ENCODE assay signal across 9 mouse cellular contexts in genomic region chr13:80961985-80962617, GRCm38 (mm10).
A peak's percentile ranks its signal among the peaks of the same experiment; 100 is the strongest.
DNase-seq lines count a peak whose midpoint lies in the region; ATAC-seq and TF ChIP-seq lines count a peak whose summit lies in the region.
"Had no signal": no experiment of that assay in that cellular context is flagged by ENCODE, and none has a peak within 500 bp of the region (broad histone marks: within the 10 kb centered on the region; RNA-seq: fewer than 3 reads in every experiment).

No protein-coding gene starts in this region.

- ATAC-seq in liver, embryonic 14.5 days (ENCODE audit: insufficient read depth) = no peak
- ATAC-seq in granulocyte monocyte progenitor cell, adult 5-6 weeks (replicated peaks; ENCODE audit: poor library complexity, severe bottlenecking) = no peak

- no peak for TF ChIP-seq EP300 in liver, embryonic 14.5 days (IDR thresholded peaks at IDR 0.05; ENCODE audit: low read depth)

- peak overlapping the region; percentile 43 for H3K4me2 ChIP-seq in liver, embryonic 14.5 days (ENCODE audit: low read depth)

- H3K9ac ChIP-seq in liver, embryonic 14.5 days (replicated peaks) = no peak overlapping the region

- H3K27ac ChIP-seq in testis, adult 2 months (ENCODE audit: control insufficient read depth, insufficient read depth, low read depth, low read length) = no peak overlapping the region
- no peak overlapping the region for H3K27ac ChIP-seq in liver, embryonic 14.5 days

- no peaks in the 10 kb centered on the region; the same call in 1 of the 2 replicates for H3K27me3 ChIP-seq in testis, adult 2 months (ENCODE audit: control insufficient read depth, insufficient read depth, low read length)
- no peaks in the 10 kb centered on the region; the same call in 1 of the 2 replicates for H3K27me3 ChIP-seq in liver, embryonic 14.5 days (ENCODE audit: control insufficient read depth, insufficient read depth, low read length)
- H3K27me3 ChIP-seq: CH12.LX had no signal

- H3K9me3 ChIP-seq in liver, embryonic 14.5 days (ENCODE audit: control insufficient read depth, low read length) = no peaks in the 10 kb centered on the region

- peak overlapping the region; percentile 39; the same call in 1 of the 2 replicates for H3K4me3 ChIP-seq in testis, adult 2 months (ENCODE audit: control insufficient read depth, low read depth, low read length)
- H3K4me3 ChIP-seq in liver, embryonic 14.5 days (ENCODE audit: insufficient read depth in 1 of 2, low read depth in 2 of 2, low read length in 2 of 2) = no peak overlapping the region

- 37% methylated on average over 7 of the region's 7 CpGs for WGBS in liver, embryonic 14.5 days (ENCODE audit: insufficient replicate concordance)

- H3K4me1 ChIP-seq in testis, adult 2 months (ENCODE audit: control insufficient read depth, insufficient read depth, low read length) = peaks cover 3% of the 10 kb centered on the region; the same call in 1 of the 2 replicates
- peaks cover 0 to 2% of the 10 kb centered on the region in 2 experiments; a peak in 1 of 4 replicates for H3K4me1 ChIP-seq in liver, embryonic 14.5 days (replicated peaks; ENCODE audit: control insufficient read depth in 2 of 2, insufficient read depth in 2 of 2, low read length in 1 of 2)

- no peak for TF ChIP-seq POLR2A in testis, adult 2 months (IDR thresholded peaks at IDR 0.05; ENCODE audit: control insufficient read depth, low read depth, low read length)

- no peaks in the 10 kb centered on the region for H3K36me3 ChIP-seq in testis, adult 2 months (ENCODE audit: control insufficient read depth, insufficient read depth, low read length)
- no peaks in the 10 kb centered on the region for H3K36me3 ChIP-seq in liver, embryonic 14.5 days (replicated peaks; ENCODE audit: control insufficient read depth, insufficient read depth, low read depth)

- no peak for TF ChIP-seq CTCF in testis, adult 2 months (IDR thresholded peaks at IDR 0.05; ENCODE audit: control insufficient read depth, insufficient read depth, insufficient replicate concordance, low read depth, low read length)
- TF ChIP-seq CTCF in liver, embryonic 14.5 days (IDR thresholded peaks at IDR 0.05; ENCODE audit: low read depth) = no peak

- peak; percentile 61 for DNase-seq in heart, adult 11 months
- DNase-seq in heart, postnatal 4 days = no peak
- no peak for DNase-seq in testis, postnatal 10 days (ENCODE audit: low spot score)
- no peak for DNase-seq in liver, embryonic 14.5 days (ENCODE audit: low read depth in 3 of 3, low spot score in 3 of 3)
- no peak for DNase-seq in B cell, adult 2 months
- no peak for DNase-seq in adrenal gland, postnatal 10 days
